Mouse (Mus musculus) urinary bladder, postnatal 25 days (tissue): Measurements from ENCODE around the gene Rhbdl1.
"Not testable (repeated sequence)": the region's sequence is repeated elsewhere in the genome, so short reads cannot be mapped to it uniquely, and the experiment has no call there.

Source experiments
- DNase-seq: peaks from one replicate; pipeline ENCODE4 v3.0.0; 2022; ENCODE audit warnings: low spot score

The Rhbdl1 gene

DNA sequence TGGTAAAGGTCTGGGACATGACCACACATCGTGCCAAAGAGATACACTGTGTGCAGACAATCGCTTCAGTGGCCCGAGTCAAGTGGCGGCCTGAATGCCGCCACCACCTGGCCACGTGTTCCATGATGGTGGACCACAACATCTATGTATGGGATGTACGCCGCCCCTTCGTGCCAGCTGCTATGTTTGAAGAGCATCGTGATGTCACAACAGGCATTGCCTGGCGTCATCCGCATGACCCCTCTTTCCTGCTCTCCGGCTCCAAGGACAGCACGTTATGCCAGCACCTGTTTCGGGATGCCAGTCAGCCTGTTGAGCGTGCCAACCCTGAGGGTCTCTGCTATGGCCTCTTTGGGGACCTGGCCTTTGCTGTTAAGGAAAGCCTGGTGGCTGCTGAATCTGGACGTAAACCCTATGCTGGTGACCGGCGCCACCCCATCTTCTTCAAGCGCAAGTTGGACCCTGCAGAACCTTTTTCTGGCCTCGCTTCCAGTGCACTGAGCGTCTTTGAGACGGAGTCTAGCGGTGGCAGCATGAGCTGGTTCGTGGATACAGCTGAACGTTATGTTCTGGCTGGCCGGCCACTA is 11.0 kb downstream of the Rhbdl1 start:
- DNase-seq = no peak

DNA sequence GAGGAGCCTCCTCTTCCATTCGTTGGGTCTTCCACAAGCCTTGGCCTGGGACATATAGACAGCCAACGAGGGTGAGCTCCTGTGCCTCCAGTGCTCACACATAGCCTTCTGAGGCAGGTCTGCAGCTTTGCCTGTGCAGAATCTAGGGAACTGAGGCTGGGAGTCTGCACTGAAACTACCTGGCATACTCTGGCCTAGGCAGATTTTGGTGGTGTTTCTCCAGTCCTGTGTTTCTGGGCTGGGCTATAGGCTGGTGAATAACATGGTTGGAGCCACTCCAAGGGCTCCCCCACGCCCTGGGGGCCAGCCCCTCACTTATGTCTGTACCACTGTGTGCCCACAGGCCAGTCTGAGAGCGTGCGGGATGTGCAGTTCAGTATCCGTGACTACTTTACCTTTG is 11.8 kb downstream of the Rhbdl1 start:
- DNase-seq = no peak

DNA sequence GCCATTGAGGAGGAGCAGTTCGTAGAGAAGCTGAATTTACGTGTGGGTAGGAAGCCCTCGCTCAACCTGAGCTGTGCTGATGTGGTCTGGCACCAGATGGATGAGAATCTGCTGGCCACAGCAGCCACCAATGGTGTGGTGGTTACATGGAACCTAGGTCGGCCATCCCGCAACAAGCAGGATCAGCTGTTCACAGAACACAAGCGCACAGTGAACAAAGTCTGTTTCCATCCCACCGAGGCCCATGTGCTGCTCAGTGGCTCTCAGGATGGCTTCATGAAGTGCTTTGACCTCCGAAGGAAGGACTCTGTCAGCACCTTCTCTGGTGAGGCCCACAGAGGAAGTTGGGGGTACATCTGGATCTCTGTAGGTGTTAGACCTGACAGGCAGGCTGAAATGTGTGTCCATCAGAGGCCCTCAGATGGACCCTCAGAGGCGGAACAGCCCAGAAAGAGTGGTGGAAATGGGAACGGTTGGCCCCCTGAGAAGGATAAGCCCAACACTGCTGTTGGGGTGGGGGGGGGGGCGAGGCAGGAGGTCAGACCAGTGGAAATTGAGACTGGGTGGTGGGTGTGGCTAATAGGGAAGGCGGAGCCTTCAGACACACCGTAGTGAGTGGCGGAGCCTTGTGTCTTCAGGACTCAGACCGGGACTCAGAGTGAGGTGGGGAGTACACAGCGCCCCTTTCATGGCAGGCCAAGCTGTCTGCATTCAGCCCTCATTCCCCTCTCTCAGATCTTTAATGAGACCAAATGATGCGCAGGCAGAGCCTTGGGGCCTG is 12.5 kb downstream of the Rhbdl1 start:
- no peak for DNase-seq

DNA sequence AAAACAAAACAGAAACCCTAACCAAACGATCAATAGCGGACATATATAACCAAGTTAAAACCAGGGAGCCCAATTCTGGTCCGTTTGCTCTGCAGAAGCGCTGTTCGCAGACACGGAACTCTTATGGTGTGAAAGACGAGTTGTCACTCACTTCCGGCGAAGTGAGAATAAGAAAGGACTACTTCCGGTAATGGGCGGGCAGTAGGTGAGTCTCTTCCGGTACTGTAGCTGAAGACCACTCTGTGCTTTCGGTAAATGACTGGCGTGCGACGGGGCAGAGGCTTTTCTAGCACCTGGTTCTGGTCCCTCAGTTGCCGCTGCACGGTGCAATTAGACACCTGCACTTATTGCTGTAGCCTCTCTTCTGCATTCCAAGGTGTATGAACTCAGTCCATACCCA is 13.6 kb downstream of the Rhbdl1 start, which contains the start of gene Wdr24:
Wdr24 (plus strand) TSS at position 176 of the 400 bp plus-strand sequence.
- peak; percentile 65 for DNase-seq

DNA sequence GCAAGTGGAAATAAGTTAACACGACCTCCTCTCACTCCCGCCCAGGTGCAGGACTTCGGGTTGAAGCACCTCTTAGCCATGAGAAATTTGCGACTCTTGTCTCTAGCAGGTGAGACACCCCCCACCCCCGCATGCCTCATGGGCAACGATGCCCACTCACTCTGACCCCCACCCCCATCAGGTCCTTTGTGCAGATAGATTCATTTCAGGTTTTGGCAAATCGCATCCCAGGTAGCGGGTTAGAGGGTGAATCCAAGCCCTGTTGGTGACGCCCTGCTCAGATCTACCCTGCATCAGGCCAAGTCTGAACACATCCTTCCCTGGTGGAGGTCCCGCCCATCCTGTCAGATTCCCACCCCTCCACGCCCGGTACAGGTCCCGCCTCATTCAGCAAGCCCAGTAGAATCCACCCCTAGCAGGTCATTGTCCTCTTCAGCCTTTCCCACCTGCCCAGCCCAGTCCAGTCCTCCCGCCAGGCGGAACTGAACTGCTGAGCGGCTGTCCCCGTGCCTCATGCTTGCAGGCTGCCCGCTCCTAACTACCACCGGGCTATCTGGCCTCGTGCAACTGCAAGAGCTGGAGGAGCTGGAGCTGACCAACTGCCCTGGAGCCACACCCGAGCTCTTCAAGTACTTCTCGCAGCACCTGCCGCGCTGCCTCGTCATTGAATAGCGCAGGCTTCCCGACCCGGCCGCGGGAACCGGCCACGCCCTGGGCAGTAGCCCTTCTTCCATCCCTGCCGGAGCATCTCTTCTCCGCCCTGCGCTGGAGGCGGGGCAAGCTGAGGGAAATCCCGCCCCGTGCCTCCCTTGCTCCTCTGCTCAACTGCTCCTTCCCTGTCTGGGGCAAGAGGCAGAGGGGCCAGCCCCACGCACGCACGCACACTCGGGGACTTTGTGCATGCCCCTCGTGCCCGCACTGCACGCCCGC is 18.0 kb downstream of the Rhbdl1 start:
- DNase-seq = no peak

DNA sequence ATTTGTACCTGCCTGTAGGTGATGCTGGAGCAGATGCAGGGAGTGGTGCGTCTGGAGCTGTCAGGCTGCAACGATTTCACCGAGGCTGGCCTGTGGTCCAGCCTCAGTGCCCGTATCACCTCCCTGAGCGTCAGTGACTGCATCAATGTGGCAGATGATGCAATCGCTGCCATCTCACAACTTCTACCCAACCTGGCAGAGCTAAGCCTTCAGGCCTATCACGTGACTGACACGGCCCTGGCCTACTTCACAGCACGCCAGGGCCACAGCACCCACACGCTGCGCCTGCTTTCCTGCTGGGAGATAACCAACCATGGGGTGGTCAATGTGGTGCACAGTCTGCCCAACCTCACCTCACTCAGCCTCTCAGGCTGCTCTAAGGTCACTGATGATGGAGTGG is 19.4 kb downstream of the Rhbdl1 start:
- no peak for DNase-seq

DNA sequence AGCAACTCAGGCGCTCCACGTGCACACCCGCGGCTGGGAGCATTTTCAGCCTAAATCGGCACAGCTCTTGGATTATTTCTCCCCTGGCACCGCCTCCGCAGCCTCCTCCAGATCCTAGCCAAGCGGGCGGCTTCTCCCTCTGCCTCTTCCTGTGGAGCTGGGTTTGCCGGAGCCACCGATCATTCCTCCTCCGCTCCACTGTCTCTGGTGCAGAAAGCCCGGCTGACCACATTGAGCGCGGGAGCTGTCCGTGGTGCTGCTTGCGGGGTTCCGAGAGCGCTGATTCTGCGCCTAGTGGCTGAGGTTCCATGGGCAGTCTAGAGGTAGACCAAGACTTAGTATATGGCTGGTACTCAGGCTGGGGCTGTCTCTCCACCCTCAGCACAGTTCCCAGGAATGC is 23.6 kb downstream of the Rhbdl1 start:
- DNase-seq = peak; percentile 88

DNA sequence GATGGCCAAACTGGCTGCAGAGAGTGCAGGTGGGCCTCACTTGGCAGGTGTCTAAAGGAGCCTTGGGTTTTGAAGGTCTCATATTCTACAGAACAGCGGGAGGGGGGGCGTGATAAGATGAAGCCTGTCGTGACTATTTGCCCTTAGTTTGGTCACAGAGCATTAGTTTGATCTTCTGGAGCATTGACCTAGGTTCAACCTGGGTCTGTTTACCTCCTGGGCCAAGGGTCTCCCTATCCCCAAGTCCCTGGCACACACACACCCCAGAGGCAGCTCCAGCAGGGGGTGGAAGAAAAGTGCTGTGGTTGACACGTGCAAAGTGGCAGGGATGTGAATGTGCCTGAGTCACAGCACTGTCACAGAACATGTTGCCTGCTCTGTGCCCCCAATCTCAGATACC is 26.2 kb downstream of the Rhbdl1 start:
- DNase-seq = no peak

DNA sequence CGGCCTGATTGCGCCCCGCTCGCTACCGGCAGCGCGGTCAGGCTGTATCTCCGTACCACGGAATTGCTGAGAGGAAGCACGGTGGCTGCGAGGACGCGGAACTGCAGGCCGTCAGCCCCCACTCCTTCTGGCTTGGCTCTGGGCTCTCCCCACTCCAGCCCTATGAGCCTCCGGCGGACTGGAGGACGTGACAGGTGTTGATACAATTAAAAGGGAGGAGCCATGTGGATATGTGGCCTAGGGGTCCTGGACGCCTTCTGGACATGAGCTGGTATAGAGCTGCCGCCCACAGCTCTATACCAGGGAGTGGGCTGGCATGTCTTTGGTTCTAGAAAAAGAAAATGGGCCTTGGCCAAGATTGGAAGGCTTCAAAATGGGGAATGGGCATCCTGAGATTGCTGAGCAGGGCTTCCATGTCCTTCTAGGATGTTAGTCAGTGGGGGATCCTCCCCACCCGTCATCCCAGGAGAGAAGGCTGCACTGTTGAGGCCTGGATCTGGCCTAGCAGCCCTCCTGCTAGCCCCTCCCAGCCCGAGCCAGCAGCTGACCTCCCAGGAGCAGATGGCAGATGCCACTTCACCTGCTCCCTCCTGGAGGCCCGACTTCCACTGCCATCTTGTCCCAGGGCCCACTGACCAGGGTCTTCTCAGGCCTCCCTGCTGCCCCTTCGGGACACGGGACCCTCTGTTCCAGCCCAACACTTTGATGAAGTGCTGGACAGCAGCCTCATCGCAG is 27.3 kb downstream of the Rhbdl1 start:
- DNase-seq = no peak

DNA sequence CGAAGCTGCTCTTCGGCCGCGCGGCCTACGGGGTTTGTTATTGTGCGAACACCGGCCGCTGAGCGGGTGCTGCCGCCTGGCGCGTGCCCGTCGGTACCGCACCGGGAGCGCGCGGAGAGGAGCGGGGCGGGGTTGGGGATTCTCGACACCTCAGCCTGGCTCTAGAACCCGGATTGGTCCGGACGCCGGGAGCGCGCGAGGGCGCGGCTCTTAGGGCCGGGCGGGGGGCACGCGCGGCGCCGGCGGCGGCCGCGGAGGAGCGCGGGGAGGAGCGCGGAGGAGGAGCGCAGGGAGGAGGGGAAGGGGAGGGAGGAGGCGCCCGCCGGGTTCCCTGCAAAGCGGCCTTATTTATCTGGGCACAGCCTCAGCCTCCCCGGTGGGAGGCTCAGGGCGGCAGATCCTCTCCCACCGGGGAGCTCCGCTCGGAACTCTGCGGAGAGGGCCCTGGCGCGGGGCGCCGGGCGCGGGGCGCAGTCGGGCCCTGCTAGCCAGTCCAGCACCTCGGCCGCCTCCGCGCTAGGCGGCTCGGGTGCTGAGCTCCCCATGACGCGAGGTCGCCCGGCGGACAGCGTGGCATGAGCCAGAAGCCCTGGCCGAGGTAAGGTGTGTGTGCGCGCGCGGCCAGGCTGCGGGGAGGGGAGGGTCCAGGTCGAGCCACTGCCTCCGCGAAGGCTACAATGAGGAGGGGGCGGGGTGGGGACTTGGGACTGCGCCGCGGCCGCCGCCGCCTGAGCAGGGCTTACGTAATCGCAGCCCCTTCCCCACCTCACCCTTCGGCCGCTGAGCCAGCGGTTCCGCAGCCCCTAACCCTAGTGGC is 28.1 kb downstream of the Rhbdl1 start, which contains the start of gene Fbxl16:
Fbxl16 (plus strand) TSS at position 297 of the 817 bp plus-strand sequence.
- DNase-seq = no peak

DNA sequence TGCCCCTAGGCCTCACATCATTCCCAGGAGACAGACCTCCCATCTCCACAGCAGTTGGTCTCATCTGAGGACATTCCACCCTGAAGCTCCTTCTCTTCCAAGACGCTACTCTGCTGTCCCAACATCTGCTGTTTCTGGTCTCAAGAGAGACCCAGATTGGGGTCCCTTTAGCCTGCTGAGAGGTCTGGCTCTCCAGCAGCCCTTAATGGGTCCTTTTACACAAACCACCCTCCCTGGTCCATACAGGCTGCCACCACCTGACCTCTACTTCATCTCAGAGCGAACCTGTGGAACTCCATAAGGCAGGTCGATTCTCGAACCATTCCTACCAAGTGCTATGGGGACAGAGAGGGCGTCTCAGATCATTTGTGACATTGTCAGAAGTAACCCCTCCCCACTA is 29.1 kb downstream of the Rhbdl1 start:
- DNase-seq = no peak

DNA sequence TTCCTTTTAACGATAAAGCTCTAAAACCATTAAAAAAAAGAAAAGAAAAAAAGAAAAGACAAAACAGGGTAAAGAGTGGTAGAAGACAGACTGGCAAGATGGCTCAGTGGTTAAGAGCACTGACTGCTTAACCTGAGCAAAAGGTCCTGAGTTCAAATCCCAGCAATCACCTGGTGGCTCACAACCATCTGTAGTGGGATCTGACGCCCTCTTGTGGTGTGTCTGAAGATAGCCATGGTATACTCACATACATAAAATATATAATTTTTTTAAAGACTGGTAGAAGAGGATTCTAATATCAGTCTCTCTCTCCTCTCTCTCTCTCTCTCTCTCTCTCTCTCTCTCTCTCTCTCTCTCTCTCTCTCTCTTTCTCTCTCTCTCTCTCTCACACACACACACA is 29.6 kb downstream of the Rhbdl1 start:
- not testable (repeated sequence) for DNase-seq

DNA sequence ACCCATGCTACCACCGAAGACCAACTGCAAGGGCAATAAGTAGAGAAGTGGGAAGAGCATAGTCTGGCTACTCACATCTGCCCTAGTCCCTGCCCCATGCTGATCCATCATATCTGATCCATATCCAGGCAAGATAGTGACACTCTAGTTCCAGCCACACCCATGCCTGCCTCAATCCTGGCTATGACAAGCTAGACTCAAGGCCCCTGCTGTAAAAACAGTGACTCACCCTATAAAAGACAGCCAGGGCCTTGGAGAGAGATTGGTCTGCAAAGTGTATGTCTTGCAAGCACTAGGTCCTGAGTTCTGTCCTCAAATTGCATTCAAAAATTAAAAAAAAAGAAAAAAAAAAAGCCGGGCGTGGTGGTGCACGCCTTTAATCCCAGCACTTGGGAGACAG is 30.6 kb downstream of the Rhbdl1 start:
- DNase-seq = no peak

DNA sequence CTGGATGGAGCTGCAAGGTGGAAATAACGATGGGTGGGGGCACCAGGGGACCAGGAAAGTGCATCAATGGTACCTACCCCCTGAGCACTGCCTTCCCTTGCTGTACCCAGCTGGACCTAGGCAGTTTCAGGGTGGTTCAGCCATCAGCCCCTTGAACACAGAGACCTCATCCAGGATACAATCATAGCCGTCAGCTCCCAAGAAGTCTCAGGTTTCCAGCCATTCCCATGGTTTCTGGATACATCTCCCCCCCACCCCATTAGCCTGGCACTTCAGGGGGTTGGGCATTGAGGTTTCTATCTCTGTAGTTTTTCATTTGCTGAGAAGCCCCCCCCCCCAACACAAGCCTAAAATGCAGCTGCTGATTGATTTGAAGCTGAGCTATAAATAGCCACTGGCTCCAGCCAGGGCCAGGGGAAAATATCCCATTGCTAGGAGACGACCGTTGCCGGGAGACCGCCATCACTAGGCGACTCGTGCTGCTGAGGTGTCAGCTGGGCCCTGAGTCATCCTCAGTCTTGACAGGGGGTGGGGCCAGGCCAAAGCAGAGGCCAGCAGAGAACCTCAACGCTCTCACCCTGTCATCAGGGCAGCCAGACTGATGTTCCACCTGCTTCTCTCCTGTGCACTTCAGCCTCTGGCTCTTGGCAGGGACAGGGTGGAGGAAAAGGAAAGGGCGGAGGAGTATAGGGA is 34.1 kb downstream of the Rhbdl1 start:
- DNase-seq = no peak

DNA sequence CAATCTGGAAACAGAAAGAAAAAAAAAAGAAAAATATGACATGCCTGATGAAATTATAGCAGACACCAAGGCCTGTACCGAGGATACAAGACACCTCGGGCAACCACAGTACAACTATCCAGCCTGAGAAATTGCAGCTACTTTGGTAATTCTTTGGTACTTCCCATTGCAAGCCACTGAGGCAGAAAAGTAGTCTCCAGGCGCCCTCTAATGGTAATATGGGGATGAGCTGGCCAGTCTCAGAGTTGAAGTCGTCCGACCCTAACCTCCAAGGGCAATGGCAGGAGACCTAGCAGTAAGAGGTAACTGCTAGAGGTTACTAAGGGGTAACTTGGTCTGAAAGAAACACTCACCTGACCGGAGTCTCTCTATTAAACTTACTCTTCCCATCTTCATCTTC is 36.1 kb downstream of the Rhbdl1 start:
- DNase-seq = no peak

DNA sequence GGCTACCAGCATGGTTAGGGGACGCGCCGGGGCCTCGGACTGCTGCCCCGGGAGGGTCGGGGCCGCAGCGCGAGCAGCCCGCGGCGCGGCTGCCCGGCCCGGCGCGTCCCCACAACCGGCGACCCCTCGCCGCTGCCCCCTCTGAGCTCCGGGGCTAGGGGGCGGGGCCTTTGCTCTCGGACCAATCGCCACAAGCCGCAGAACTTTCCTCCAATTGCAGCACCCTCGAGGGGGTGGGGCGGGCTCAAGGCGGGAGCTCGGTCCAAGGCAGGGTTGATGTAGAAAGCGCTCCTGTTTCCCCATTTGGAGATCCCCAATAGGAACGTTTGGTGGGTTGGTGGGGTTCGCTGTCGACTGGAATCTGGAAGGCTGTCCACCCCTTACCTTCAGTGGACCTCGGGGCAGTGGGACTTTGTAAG is 40.1 kb downstream of the Rhbdl1 start, which contains the start of gene Metrn:
Metrn (minus strand) TSS at position 186 of the 419 bp plus-strand sequence.
- peak; percentile 87 for DNase-seq

DNA sequence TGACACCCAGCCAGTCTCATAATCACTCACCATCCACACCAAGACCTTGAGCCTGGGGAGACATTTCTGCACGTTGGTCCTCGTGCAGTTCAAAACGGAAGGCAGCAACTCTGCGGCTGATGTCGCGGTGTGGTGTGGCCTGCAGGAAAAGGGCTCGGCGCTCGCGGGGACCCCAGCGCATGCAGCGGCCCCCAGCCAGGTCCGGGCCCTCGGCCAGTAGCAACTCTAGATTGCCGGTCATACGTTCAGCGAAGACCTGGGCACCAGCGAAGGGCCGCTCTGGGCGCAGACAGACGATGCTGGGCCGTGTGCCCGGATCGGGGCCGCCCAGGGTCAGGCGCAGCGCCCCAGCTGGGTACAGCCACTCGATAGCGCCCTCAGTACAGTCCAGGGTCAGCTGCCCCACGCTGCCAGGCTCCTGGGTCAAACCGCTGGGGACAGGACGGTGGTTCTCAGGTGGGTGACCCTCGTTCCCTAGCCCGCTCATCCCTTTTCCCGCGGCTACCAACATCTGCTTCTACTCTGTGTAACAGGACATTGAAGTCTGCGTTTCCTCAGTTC is 40.8 kb downstream of the Rhbdl1 start:
- DNase-seq = no peak

DNA sequence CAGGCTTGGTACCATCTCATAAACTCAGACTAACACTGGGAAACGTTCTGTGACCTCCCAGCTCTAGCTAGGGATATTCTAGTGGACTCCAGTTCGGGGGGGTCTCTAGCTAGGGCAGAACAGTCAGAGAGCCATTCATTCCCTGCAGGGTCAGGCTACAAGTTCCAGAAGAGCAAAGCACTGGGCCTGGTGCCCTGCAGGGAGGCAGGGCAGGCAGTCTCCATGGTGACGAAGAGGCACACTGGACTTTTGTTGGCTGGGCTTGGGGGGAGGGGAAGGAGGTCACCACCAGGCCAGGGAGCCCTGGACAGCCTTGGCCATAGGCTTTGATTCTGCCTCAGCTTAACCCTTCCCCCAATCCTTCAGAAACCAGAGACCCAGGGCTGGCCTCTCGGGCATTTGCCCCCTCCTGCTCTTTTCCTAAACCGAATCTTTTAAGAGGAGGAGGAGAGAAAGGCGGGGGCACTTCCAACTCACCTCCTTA is 41.4 kb downstream of the Rhbdl1 start, which contains the start of gene AC134908.4:
AC134908.4 (minus strand) TSS at position 51 of the 484 bp plus-strand sequence.
- no peak for DNase-seq

DNA sequence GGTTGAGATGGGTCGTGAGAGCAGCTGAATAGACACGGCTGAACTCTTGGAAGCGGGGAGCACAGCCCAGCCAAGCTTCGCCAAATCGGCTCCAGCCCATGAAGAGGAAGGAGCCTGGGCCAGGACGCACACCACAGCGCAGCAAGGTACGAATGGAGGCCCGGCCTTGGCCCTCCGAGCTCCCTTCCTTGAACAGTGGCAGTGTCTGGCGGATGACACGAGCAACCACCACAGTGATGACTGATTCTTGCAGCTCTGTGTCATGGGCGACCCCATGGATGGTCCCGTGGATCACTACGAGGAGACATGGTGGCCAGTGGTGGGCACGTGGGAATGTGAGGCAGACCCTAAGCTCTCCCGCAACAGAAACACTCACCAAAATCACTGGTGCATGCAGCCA is 42.1 kb downstream of the Rhbdl1 start:
- no peak for DNase-seq

DNA sequence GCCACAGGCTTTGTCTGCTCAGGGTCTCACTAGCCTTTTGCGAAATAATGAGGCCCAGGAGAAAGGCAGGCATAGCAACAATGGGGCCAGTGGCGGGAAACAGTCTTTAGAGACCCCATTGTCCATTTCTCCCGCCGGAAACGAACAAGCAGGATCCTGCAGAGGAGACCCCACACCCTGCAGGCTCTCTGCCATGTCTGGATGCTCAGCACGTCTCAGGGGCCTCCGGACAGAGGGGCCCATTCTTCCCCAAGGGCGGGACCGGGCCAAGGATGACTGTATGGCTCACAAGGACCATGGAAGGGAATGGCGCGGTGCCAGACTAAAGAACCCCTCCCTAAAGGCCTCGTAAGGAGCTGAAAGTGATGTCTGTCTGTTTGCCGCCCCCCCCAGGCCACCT is 42.9 kb downstream of the Rhbdl1 start:
- no peak for DNase-seq
